Mouse (Mus musculus): ENCODE data around the gene Ifrd2.

DNA sequence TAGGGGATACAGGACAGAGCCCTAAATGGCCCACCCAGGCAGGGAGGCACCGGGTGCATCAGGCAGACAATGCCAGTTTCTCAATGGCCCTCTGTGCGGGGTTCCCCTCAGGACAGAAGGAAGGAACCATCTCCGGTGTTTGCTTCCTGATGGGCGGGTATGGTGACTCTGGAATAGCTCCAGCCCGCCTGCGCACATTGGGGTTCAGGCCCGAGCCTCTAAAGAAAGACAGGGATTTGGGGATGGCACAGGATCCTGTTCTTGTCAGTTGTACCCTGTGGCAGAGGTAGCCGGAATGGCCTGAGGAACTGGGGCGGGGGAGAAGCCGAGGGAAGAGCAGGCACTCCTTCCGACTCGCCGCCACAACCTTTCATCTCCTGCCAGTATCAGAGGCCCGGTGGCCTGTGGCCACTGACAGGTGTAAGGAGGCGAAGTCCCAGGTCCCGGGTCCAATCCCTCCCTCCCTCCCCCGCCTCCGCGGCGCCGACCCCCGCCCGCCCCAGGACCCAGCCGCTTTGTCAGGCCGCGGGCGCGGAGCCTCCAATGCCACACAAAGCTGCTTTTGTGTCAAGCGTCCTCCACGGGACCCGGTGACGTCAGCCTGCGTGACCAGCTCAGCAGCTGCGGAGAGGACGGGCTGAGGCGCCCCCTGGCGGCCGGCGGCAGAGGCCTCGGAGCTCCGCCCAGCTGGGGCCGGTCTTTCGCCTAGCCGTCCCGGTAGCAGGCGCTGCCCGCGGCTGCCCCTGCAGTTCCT, 24.9 kb downstream of the Ifrd2 start:
- TF ChIP-seq CTCF (IDR thresholded peaks at IDR 0.05; ENCODE audit: extremely low read depth, insufficient read length, insufficient replicate concordance, low read depth, low read length) = peak; percentile 94
- TF ChIP-seq POLR2A (IDR thresholded peaks at IDR 0.05; ENCODE audit: low read depth, low read length) = peak; percentile 66; the same call in 1 of the 2 replicates

Data from small intestine, adult 2 months (tissue).